Mouse (Mus musculus): ENCODE measurements around the gene Rbbp4.
"Not testable (repeated sequence)": the region's sequence is repeated elsewhere in the genome, so short reads cannot be mapped to it uniquely, and the experiment has no call there.

Gene Rbbp4

DNA sequence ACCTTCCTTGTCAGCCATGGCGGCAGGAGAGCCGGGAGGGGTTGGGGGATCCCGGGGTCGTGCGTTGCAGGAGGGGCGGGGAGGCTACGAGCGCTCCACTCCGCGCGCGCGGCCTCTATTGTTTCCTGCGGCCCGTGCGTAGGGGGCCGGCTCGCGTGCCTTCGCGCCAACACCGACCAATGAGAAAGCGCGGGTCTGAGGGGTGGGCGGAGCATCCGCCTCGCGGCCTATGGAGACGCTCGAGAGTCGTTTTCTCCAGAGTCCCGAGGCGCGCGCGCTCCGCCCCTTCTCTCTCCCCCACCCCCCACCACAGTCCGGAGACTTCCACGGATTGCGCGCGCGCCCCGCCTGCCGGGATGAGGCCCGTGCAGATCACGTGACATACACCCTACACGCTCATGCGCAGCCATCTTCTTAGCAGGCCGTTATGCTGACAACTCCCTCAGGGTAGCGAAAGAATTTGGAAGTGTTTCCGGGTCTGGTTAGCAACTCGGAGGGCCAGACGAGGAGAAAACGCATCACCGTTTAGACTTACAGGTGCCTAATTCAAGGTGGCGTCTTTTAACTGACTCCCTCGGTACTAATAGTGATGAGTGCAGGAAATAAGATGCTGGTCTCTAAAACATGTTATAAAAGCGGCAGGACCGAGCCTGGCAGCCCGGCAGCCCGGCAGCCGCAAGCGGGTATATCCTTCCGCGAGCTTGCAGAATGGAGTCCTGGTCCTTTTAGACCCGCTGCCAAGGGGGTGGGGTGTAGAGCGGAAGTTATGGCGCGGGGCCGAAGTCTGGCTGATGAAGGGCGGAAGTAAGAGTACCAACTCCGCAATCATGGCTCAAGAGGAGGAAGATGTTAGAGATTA, at the start of gene Rbbp4, which contains the start of gene Zbtb8os:
TSS of gene Rbbp4 (minus strand) at position 155 of the 859 bp plus-strand sequence.
TSS of gene Zbtb8os (plus strand) at position 480 of the 859 bp plus-strand sequence.
- DNase-seq: peak; percentile 97

DNA sequence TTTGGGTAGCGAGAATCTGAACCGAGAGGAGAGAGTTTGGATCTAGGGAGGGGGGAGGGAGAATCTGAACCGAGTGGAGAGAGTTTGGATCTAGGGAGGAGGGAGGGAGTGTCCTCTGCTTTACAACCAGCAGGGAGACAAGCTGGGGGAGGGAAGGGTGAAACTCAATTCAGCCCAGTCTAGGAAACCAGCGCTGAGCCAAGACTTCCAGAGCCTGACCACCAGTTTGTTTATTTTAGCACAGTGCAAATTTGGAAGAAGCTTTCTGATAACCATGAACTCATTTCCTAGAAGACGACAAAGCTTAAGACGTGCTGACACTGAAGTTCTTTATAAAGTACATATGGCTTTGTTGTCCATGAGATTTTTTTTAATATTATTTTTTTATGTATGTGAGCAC, 49.3 kb upstream of the Rbbp4 start:
- no peak for DNase-seq

DNA sequence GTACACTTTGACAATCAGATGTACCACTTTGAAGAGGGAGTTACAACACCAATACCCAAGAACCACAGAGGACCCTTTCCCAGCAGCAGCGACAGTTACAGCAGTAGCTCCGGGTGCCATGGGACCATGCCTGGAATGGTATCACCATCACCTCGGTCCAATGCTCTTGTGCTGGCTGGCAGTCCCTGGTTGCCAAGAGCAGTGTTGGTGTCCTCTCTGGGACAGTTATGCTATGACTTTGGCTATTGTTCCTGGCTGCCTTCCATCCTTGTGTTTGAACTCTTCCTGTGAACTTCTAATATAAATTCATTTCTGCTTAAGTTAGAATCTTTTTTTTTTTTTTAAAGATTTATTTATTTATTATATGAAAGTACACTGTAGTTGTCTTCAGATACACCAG, 48.4 kb upstream of the Rbbp4 start:
- DNase-seq: no peak

DNA sequence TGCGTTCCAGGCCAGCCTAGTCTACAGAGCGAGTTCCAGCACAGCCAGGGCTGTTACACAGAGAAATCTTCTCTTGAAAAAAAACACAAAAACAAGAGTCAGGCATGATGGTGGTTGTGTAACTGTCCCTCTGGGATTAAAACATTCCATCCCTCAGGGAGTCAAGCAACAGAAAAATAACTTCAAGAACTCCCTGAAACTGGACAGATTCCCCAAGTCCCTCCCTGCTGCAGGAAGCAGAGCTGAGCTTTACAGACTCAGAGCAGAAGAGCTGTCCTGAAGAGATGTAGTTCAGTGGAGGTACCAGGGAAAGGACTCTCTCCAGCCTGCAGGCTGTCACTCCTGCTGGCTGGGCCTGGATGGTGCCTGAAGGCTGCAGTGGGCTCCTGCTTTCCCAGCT, 47.3 kb upstream of the Rbbp4 start:
- DNase-seq: no peak

DNA sequence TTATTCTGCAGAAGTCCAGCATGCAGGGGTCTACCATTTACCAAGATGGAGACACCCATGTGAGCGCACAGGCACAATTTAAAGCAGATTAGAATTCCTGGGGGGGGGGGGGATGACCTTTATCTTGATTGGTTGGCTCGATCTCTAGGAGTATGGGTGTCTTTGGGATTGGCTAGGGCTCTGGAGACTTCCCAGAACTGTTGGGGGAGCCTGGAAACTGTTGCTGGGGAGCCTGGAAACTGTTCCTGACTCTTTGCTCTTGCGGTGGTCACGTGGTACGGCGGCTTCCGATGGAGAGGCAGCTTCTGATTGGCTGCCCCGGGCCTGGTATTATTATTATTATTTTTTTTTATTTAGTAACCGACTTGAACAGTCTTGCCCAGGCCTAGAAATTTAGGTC, 46.9 kb upstream of the Rbbp4 start:
- no peak for DNase-seq

DNA sequence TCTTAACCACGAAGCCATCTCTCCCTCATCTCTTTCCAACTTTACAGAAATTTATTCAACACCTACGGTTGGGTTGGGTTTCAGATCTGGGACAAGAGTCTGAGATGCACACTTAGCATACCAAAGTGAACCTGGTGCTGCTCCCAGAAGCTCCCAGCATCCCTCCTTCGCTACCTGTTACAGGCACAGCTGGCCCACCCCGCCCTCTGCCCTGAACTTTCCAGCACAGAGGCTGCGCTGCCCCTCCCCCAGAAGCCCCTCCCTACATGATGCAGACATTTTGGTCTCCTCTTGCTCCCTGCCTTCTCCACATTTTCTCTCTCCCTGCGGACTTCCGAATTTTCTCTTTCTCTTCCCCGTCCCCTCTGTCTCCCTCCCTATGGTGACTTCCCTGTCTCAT, 46.0 kb upstream of the Rbbp4 start:
- DNase-seq: no peak

DNA sequence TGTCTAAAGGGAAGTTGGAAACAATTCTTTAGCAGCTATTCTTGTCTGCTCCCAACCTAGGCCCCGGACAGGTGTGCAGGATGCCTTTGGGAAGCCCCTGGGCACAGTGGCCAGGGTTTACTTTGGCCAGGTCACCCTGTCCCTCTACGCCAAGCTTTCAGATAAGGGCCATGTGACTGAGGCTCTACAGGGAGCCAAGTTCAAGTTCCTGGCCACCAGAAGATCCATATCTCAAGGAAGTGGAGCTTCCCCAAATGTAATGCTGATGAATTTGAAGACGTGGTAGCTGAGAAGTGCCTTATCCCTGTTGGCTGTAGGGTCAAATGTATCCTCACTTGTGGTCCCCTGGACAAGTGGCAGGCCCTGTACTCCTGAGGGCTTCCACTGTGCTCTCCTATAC, 44.6 kb upstream of the Rbbp4 start:
- no peak for DNase-seq

DNA sequence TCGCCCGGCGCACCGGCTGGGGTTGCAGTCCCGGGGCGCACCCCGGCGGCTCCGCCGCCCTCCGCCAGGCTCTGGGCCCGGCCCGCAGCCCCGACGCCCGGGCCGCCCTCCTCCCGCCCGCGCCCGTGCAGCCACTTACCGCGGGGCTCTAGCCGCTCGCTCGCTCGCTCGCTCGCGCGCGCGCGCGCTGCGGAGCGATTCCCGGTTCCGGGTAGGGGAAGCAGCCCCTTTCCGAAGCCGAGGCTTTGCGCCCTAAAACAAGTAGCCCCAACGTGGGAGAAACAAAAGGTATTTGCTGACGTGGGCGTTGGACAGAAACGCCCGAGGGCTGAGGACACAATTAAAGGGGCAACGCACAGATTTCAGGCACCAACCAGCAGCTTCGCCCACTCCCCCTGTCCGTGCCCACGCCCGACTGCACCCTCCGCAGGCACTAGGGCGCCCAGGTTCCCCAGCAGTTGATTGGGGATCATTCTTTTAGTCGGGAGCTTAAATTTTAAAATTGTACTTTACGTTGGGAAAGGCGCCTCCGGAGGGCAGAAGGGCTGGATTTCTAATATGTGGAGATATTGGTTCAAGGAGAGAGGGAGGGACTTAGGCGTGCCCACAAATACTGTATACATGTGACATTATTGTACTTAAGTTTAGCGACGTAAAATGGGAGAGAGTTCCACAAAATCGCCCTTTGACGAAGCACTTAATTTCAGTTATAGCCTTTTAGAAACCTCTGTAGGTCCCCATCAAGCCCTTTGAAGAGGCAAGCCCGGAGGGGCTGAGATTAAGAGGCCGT, 42.6 kb upstream of the Rbbp4 start, which contains the start of gene Zbtb8a:
TSS of gene Zbtb8a (minus strand) at position 516 of the 790 bp plus-strand sequence.
- DNase-seq: peak; percentile 57

DNA sequence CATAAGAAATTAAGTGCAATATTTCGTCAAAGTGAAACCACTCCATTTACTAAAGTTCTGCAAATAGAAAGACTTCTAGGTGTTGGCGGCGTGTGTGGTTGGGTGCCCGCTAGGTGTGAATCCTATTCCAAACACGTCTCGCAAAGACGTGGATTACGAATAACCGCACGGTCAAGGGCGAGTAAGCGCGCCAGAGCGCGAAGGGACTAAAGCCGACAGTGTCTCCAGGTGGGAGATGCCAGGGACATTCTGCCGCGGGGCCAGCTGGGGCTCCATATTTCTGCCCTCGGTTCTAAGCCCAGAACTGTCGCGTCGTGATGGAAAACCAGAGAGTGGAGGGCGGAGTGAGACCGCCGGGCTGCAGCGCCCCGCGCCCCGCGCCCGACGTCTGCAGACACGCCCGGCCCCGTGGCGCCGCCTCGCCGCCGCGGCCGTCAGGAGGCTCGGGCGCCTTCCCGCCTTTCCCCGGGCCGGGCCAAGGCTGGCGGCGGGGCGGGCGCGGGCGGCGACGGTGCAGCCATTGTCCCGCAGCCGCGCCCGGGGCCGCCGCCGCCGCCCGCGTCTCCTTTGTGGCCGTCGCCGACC, 41.9 kb upstream of the Rbbp4 start:
- peak; percentile 46 for DNase-seq

DNA sequence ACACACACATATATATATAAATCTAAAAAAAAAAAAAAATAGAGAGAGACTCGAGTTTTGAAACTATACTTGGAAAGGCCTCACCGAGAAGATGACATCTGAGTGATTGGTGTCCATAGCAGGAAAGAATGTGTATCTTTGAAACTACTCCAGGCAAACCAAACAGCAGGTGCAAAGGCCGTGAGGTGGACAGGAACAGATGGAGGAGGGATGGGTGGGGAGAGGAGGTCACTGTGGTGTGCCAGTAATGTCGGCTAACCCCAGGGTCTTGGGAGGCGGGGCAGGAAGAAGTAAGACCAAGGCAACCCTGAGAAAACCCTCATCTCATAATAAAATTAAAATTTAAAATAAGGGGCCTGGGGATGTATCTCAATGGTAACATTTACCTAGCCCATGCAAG, 40.7 kb upstream of the Rbbp4 start:
- no peak for DNase-seq

DNA sequence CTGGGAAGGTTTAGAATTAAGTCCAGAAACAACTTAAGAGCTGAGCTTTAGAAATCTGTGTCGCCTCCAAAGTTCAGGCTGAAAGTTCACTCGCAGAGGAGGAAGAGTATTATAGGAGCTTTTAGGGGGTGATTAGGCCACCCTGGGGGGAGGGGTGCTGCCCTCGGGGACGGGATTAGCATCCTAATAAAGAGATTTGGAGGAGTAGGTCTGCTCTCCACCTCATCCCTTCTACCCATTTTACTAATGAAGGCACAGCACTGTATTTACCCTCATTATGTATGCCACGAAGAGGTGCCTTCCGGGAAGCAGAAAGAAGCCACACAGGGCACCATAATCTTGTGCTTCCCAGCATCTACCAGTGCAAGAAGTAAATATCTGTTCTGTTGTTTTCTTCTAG, 39.8 kb upstream of the Rbbp4 start:
- no peak for DNase-seq

DNA sequence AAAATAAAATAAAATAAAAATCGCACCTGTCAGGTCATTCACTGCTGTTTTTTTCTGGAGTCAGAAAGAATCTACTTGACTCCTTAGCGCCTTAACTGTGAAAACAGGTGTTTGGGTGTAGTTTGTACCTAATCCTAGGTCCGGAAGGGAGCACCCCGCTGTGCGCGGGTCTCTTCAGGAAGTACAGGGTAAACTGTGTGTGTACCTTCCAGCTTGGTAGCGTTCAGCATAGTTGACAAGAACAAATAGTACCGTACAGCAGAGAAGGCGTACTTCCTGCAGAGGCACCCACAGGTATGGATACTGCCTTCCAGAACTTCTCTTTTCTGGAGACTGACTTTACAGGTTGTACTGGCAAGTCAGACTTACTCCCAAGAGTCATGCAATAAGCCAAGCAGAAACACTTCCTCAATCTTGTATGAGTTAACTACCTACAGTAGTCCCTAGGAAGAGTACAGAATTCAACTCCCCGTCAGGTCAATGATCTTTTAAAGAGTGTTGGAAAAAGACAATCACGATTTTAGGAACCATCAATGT, 39.1 kb upstream of the Rbbp4 start:
- DNase-seq: no peak

DNA sequence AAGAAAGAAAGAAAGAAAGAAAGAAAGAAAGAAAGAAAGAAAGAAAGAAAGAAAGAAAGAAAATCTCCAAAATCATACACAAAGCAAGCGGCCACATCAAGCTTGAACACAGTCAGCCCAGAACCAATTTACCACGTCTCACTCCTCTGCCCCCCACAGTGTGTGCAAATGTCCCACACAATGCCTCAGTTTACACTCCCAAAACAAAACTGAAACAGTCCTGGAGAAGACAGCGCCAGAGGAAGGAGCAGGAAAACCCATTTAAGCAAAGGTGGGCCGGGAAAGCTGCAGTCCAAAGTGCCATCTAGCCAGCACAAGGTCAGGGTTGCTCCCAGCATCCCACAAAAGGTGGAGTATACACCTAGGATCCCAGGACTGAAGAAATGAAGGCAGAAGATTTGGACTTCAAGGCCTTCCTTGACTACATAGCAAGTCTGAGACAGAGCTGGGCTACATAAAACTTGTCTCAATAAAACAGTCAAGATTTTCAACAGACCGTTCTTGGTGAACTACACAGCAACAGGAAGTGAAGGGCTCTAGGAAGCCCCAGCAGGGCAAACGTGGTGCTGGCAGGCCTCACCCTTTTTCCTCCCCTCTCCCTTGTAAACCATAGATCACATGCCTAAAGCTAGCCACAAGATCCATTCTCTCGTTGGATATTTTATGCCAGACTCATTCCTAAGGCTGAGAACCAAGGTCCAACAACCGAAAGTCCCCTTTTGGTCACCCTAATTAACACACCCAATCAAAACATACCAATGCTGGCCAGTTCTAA, 38.2 kb upstream of the Rbbp4 start:
- no peak for DNase-seq

DNA sequence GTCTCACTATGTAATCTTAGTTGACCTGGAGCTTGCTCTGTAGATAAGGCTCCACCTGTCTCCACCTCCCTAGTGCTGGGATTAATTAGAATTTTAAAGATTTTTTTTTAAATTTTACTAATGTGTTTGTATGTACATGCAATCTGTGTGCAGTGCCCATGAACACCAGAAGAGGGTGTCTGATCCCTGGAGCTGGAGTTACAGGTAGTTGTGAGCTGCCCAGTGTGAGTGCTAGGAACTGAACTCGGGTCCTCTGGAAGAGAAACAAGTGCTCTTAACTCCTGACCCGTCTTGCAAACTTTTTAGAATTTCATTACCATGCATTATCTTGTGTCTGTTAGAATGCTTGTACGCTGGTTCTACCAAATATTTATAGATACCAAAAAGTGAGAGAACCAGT, 36.2 kb upstream of the Rbbp4 start:
- DNase-seq: no peak

DNA sequence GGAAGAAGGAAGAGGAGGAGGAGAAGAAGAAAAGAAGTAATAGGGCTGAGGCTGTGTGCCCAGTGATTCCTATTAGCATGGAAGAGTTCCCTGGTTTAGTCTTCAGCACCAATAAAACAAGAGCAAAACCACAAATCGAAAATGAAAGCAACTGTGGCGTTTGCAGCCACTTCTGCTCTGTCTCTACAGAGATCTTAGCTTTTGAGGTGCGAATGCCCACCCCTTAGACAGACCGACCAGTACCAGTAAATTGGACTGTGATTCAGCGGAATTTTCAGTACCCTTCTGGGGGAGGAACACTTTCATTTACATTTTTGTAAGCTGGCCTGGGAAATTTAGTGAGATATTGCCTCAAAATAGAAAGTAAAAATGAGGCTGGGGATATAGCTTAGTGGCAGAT, 30.1 kb upstream of the Rbbp4 start:
- no peak for DNase-seq

DNA sequence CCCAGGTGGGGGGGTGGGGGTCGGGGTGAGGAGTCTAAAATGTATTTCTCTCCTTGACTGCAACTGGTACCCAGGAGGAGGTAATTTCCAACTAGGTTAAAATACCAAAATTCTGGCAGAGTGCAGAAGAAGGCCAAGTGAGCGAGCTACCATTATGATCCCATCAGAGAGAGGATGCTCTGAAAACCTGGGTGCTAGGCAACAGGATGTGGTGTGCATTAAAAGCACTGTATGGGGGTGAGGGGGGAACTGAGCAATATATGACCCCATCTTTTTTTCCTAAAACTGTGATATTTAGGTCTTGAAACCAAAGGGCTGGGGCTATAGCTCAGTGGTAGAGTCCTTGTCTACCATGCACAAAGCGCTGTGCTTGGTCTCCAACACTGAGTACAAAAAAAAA, 29.2 kb upstream of the Rbbp4 start:
- no peak for DNase-seq

DNA sequence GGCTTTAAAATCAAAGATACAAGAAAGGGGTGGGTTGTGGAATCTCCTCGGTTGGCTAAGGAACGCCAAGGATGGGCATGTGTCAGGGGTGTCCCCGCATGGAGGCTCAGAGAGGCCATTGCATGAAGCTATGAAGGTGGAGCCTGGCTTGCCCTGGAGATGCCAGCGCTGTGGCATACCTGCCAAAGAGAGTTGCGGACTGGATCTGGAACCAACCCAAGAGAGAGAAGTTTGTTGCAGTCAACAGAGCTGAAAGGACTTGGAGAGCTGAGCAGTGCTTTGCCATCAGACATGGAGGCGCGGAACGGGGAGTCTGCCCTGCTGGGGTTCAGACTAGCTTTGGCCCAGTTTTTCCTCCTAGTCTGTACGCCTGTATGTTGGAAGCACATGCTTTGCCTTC, 28.3 kb upstream of the Rbbp4 start:
- DNase-seq: no peak

DNA sequence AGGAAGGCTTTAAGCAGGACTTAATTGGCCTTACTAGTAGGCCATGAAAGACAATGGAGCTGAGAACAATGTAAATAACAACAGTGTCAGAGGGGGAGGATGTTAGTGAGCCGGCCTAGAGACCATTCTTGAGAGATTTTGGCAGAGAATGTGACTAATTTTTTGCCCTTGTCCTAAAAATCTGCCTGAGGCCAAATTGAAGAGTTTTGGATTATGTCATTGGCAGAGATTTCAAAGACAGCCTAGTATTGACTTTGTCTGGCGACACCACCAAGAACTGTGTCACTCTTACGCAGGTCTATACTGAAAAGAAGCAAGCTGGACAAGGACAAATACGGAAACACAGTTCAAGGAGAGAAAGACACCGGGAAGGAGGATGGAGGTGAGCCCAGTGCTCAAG, 27.6 kb upstream of the Rbbp4 start:
- no peak for DNase-seq

DNA sequence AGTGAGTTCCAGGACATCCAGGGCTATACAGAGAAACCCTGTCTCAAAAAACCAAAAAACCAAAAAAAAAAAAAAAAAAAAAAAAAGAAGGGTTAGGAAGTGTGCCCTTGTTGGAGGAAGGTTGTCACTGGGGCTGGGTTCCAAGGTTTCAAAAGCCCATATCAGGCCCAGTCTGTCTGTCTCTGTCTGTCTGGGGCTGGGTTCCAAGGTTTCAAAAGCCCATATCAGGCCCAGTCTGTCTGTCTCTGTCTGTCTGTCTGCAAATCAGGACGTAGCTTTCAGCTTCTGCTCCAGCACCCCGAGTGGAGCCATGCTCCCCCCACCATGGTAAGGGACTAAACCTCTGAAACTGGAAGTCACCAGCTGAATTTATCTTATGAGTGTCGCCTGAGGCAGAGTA, 27.1 kb upstream of the Rbbp4 start:
- DNase-seq: not testable (repeated sequence)

DNA sequence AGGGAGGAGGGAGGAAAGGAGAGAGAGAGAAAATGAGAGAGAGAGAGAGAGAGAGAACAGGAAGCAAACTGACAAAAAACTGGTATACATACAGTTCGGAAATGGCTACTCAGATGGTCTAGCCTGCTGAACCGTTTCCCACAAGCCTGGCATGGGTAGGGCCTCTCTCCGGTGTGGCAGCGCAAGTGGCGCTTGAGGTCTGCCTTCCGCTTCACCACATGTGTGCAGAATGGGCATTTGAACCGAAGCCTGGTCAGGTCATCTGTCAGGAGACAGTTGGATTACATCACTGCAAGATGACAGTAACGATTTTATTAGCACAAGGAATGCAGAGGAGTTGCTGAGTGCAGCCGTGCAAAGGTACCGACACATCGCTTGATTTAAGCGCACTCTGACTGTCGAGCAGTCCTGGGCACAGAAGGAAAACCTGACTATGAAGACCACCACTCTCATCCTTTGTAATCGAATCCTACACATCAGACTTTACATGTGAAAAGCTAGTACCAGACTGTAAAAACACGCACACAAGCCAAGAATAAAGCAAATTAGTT, 22.5 kb upstream of the Rbbp4 start:
- DNase-seq: no peak

DNA sequence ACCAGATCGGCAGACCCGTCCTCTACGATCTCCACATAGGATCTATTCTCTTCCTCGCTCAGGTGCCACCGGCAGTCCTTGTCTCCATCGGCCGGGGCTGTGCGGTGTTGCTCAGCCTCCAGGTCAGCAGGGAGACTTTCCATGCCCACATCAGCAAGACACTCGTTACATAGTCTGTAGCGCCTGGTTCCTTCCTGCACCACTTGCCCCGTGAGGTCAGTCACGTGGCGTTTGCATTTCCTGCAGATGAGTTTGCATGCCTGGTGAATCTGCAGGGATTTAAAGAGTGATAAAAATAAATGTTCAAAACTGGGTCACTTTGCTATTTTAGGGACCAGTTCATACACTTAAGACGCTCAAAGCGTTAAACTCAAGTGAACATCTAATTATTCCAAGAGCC, 19.1 kb upstream of the Rbbp4 start:
- no peak for DNase-seq

DNA sequence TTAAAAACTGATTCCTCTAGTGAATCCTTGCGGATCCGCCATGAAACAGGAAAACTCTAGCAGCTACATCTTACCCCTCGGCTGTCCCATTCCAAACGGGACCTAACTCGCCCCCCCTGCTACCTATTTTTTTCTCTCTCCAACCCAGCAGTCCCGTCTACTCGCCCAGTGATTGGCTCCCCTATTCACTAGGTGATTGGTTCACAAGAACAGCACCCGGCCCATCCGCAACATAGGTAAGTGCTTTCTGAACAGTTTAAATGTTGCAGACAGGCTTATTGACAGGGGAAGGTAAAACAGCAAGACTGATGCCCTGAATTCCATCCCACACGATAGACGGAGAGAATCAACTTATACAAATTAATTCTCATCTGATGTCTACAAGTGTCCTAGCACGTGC, 18.0 kb upstream of the Rbbp4 start:
- DNase-seq: no peak
